Mouse (Mus musculus) embryonic fibroblast, embryonic 13.5 days (primary cell): ENCODE measurements around the gene Faim2.

Experiments used
- CTCF ChIP-seq: IDR thresholded peaks from 2 replicates; pipeline ENCODE4 v1.5.1; 2011; ENCODE audit warnings: mild to moderate bottlenecking, control low read depth, low read length, moderate library complexity, borderline replicate concordance; ENCODE audit not compliant: insufficient read depth
- POLR2A ChIP-seq: IDR thresholded peaks from 2 replicates; pipeline ENCODE4 v1.6.1; 2011; ENCODE audit warnings: low read depth, mild to moderate bottlenecking, control low read depth, low read length, moderate library complexity

DNA sequence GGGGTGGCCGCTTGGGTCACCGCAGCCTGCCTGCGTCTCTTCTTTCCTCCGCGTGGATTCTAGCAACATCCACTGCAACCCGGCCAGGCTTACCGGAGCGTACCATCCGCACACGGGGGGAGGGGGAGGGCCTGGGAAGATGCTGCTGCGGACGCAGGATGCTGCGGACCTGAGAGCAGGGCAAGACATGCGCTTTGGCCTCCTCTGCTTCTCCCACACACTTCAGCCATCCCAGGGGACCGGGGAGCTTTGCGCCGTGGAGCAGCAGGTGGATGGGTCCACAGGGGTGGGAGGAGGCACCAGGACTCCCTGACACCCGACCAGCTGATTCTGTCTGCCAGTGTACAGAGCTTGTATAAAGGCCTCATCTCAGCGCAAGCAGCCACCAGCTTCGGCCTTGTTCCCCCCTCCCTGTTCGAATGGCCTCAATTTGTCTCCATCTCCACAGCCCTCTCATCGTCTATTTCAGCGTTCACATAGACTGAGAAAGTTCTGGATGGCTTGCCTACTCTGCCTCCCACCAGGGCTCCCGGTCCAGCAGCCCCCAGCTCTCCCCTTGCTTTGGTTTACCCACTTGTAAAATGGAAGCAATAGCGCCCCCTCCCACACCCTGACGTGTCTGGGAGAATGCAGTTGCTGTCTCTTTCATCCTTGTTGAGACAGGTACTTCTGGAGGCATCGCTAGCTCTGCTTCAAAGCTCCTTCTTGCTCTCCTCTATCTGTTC is at the start of gene Faim2:
- TF ChIP-seq CTCF (no peak), POLR2A (no peak)
